Mouse (Mus musculus) thymus, postnatal 36 days (tissue): Measurements from ENCODE around the gene Sstr4.

Source experiments
- DNase-seq, 2 experiments: peaks; one replicate each; pipeline ENCODE4 v3.0.0; 2022; ENCODE audit warnings: mixed read lengths in 2 of 2

Sstr4 gene

GRCm38 (mm10) chr2:148396209-148396608, 1.1 kb downstream of the Sstr4 start:
- no peak for DNase-seq

GRCm38 (mm10) chr2:148397015-148397783, 2.1 kb downstream of the Sstr4 start:
- no peak for DNase-seq

- no peak for DNase-seq
These were observed 2.6 kb downstream of the Sstr4 start for GRCm38 (mm10) chr2:148397784-148398100.

GRCm38 (mm10) chr2:148398901-148399685, 3.9 kb downstream of the Sstr4 start:
- DNase-seq = no peak

GRCm38 (mm10) chr2:148402227-148402626, 7.1 kb downstream of the Sstr4 start:
- DNase-seq = no peak

- DNase-seq = no peak
These were observed 9.8 kb downstream of the Sstr4 start for GRCm38 (mm10) chr2:148404906-148405305.

- peak; percentile 30 to 56 for DNase-seq
These were observed 11.2 kb downstream of the Sstr4 start for GRCm38 (mm10) chr2:148406160-148406970.

GRCm38 (mm10) chr2:148406971-148407869, 12.1 kb downstream of the Sstr4 start:
- DNase-seq = peak in 1 of 2 experiments; percentile 18

- DNase-seq = peak; percentile 14 to 29
These were observed 13.0 kb downstream of the Sstr4 start, which contains the start of gene Thbd for GRCm38 (mm10) chr2:148407870-148408760. Gene Thbd (minus strand): TSS chr2:148408188.

- DNase-seq = no peak
These were observed 13.6 kb downstream of the Sstr4 start for GRCm38 (mm10) chr2:148408761-148409120.

- peak; percentile 67 to 73 for DNase-seq
These were observed 14.0 kb downstream of the Sstr4 start for GRCm38 (mm10) chr2:148409141-148409540.

- no peak for DNase-seq
These were observed 14.7 kb downstream of the Sstr4 start for GRCm38 (mm10) chr2:148409821-148410220.

GRCm38 (mm10) chr2:148419151-148419550, 24.0 kb downstream of the Sstr4 start:
- no peak for DNase-seq

- DNase-seq = no peak
These were observed 24.6 kb downstream of the Sstr4 start for GRCm38 (mm10) chr2:148419776-148420175.

GRCm38 (mm10) chr2:148421112-148421511, 26.0 kb downstream of the Sstr4 start:
- DNase-seq = no peak

- DNase-seq = no peak
These were observed 26.6 kb downstream of the Sstr4 start for GRCm38 (mm10) chr2:148421706-148422105.

GRCm38 (mm10) chr2:148425709-148426382, 30.7 kb downstream of the Sstr4 start:
- no peak for DNase-seq

GRCm38 (mm10) chr2:148427553-148427952, 32.4 kb downstream of the Sstr4 start:
- no peak for DNase-seq

- no peak for DNase-seq
These were observed 33.4 kb downstream of the Sstr4 start for GRCm38 (mm10) chr2:148428523-148428922.

- no peak for DNase-seq
These were observed 33.9 kb downstream of the Sstr4 start for GRCm38 (mm10) chr2:148429001-148429505.
